In the genomic region with DNA sequence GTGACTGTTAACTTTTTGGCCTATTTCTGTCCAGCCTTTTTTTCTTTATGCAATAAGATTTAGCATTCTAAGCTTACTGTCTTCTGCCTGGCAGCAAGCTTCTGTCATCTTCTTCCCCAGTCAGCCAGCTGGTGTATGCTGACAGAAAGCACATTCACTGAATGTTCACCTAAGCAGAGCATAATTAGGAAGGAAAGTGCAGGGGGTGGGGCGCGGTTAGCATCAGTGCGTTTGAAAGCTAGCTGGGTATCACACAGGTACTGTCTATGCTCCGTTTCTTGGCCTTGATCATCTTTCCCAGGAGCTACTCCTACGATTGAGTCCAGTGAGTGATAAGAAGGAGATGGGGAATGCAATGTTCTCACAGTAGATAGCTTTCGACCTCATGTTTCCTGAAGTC, we compare ENCODE assay signal across 32 mouse cellular contexts. TPM values are rescaled to one million over a fixed set of nuclear protein-coding genes. Genes with fewer than 3 reads are reported as not detected.
DNase-seq lines count a peak whose midpoint lies in the region; ATAC-seq and TF ChIP-seq lines count a peak whose summit lies in the region.
"Had no signal": no experiment of that assay in that cellular context is flagged by ENCODE, and none has a peak within 500 bp of the region (broad histone marks: within the 10 kb centered on the region; RNA-seq: fewer than 3 reads in every experiment).

No protein-coding gene starts in this region.

- intact Hi-C loops in left cerebral cortex, postnatal 10 days (cut with DNase I): no loop called here
- intact Hi-C loops in left cerebral cortex, postnatal 36 days (cut with DNase I): no loop called here

- H3K27me3 ChIP-seq in stomach, postnatal 0 days (ENCODE audit: control insufficient read depth, insufficient read depth, low read length): no peaks in the 10 kb centered on the region
- H3K27me3 ChIP-seq: CH12.LX; embryonic facial prominence, embryonic 15.5 days; forebrain, embryonic 12.5 days; heart, embryonic 15.5 days; limb, embryonic 15.5 days; midbrain, embryonic 13.5 days; neural tube, embryonic 13.5 days had no signal

- no peak overlapping the region for H3K4me2 ChIP-seq in stomach, postnatal 0 days (replicated peaks; ENCODE audit: low read depth)
- H3K4me2 ChIP-seq: embryonic facial prominence, embryonic 15.5 days; forebrain, embryonic 12.5 days; heart, embryonic 15.5 days; limb, embryonic 15.5 days; liver, embryonic 13.5 days; midbrain, embryonic 13.5 days; neural tube, embryonic 13.5 days had no signal

- peak; percentile 34 to 42 for DNase-seq in left cerebral cortex, adult 18-20 months (ENCODE audit: low spot score in 2 of 2)
- DNase-seq in left cerebral cortex, postnatal 10 days (ENCODE audit: extremely low spot score in 1 of 2, low spot score in 2 of 2): no peak
- peak; percentile 32 to 58 for DNase-seq in frontal cortex, postnatal 36 days (ENCODE audit: low spot score in 2 of 2)
- peak; percentile 27 to 29 for DNase-seq in left cerebral cortex, postnatal 36 days (ENCODE audit: low spot score in 2 of 2)
- DNase-seq in right cerebral cortex, postnatal 36 days (ENCODE audit: low spot score in 2 of 2): peak; percentile 7 to 49
- DNase-seq in stomach, postnatal 0 days (ENCODE audit: low spot score): no peak
- DNase-seq in adrenal gland, postnatal 10 days: no peak
- DNase-seq: adrenal gland, adult 8-10 months; cerebellum, adult 2 months; cerebellum, postnatal 25 days; gastrocnemius, postnatal 25 days; kidney, postnatal 4 days; liver, embryonic 13.5 days; lung, adult 2 months; lung, postnatal 10 days; thymus, adult 2 months; thymus, postnatal 4 days had no signal

- TF ChIP-seq EP300 in stomach, postnatal 0 days (optimal IDR thresholded peaks at IDR 0.05): no peak

- no peaks in the 10 kb centered on the region for H3K9me3 ChIP-seq in stomach, postnatal 0 days (ENCODE audit: control insufficient read depth, low read length)
- H3K9me3 ChIP-seq: embryonic facial prominence, embryonic 10.5 days; embryonic facial prominence, embryonic 15.5 days; forebrain, embryonic 12.5 days; heart, embryonic 10.5 days; heart, embryonic 15.5 days; limb, embryonic 10.5 days; limb, embryonic 15.5 days; liver, embryonic 13.5 days; midbrain, embryonic 13.5 days; neural tube, embryonic 13.5 days had no signal

- no peak overlapping the region for H3K4me3 ChIP-seq in stomach, postnatal 0 days (ENCODE audit: low read depth, low read length)
- H3K4me3 ChIP-seq: embryonic facial prominence, embryonic 10.5 days; embryonic facial prominence, embryonic 15.5 days; forebrain, embryonic 12.5 days; heart, embryonic 10.5 days; heart, embryonic 15.5 days; limb, embryonic 10.5 days; limb, embryonic 15.5 days; liver, embryonic 13.5 days; midbrain, embryonic 13.5 days; neural tube, embryonic 13.5 days had no signal

- no peaks in the 10 kb centered on the region for H3K4me1 ChIP-seq in stomach, postnatal 0 days (replicated peaks; ENCODE audit: control insufficient read depth, insufficient read depth)
- H3K4me1 ChIP-seq: embryonic facial prominence, embryonic 15.5 days; forebrain, embryonic 12.5 days; heart, embryonic 10.5 days; heart, embryonic 15.5 days; limb, embryonic 15.5 days; liver, embryonic 13.5 days; neural tube, embryonic 13.5 days had no signal

- no peak overlapping the region for H3K27ac ChIP-seq in stomach, postnatal 0 days (replicated peaks)
- H3K27ac ChIP-seq: embryonic facial prominence, embryonic 10.5 days; embryonic facial prominence, embryonic 15.5 days; forebrain, embryonic 12.5 days; heart, embryonic 10.5 days; heart, embryonic 15.5 days; hindbrain, postnatal 0 days; kidney, postnatal 0 days; limb, embryonic 10.5 days; limb, embryonic 15.5 days; liver, embryonic 13.5 days; macrophage; midbrain, embryonic 13.5 days; neural tube, embryonic 13.5 days had no signal

- H3K9ac ChIP-seq in stomach, postnatal 0 days (ENCODE audit: low read length): no peak overlapping the region
- H3K9ac ChIP-seq: embryonic facial prominence, embryonic 15.5 days; forebrain, embryonic 12.5 days; heart, embryonic 15.5 days; limb, embryonic 15.5 days; liver, embryonic 13.5 days; midbrain, embryonic 13.5 days; neural tube, embryonic 13.5 days had no signal

- WGBS in stomach, postnatal 0 days: 73% methylated on average over 6 of the region's 6 CpGs

- TF ChIP-seq CTCF in stomach, postnatal 0 days (IDR thresholded peaks at IDR 0.05; ENCODE audit: low read depth): no peak

- H3K36me3 ChIP-seq in stomach, postnatal 0 days (ENCODE audit: control insufficient read depth, insufficient read depth, low read length): no peaks in the 10 kb centered on the region
- H3K36me3 ChIP-seq: embryonic facial prominence, embryonic 10.5 days; embryonic facial prominence, embryonic 15.5 days; forebrain, embryonic 12.5 days; limb, embryonic 10.5 days; limb, embryonic 15.5 days; liver, embryonic 13.5 days; midbrain, embryonic 13.5 days; neural tube, embryonic 13.5 days had no signal

- no peak for ATAC-seq in stomach, postnatal 0 days (ENCODE audit: low FRiP score, low TSS enrichment)
- ATAC-seq: activated CD4-positive, CD25-positive, alpha-beta regulatory T cell, adult 4 months; hindbrain, postnatal 0 days; intestine, embryonic 16.5 days; midbrain, embryonic 13.5 days had no signal

RNA-seq across cellular contexts. Expression of gene Strip2, which starts 13.9 kb away (rescaled TPM):
- 10 to 100 TPM; 17.5 to 25.3 TPM for total RNA-seq in left cerebral cortex, adult 18-20 months (2021)
- total RNA-seq in left cerebral cortex, postnatal 10 days (2021): 10 to 100 TPM in 1 of 2 experiments, 1 to 10 TPM in 1; 9.6 to 13.1 TPM
- total RNA-seq in left cerebral cortex, postnatal 36 days (2021): 10 to 100 TPM; 19.6 to 30.6 TPM
- polyA plus RNA-seq in stomach, postnatal 0 days (2015; fragmentation: Nextera tagmentation; extraction: Ambion mirVana): 0.13 and 0.16 TPM in 2 replicates
- total RNA-seq in adrenal gland, postnatal 10 days (2021): 1 to 10 TPM; 1.2 to 2.7 TPM
- polyA plus RNA-seq: activated CD4-positive, CD25-positive, alpha-beta regulatory T cell, adult 4 months had no signal

Comparison
In these comparisons a context has a peak if more than half of its experiments do, and no peak if none do; other contexts are left out.
1. DNase-seq: peak in left cerebral cortex, adult 18-20 months (2 of 2), frontal cortex, postnatal 36 days (2 of 2), left cerebral cortex, postnatal 36 days (2 of 2) and right cerebral cortex, postnatal 36 days (2 of 2); none in left cerebral cortex, postnatal 10 days (0 of 2), stomach, postnatal 0 days (single experiment) and adrenal gland, postnatal 10 days (single experiment).